Mouse (Mus musculus) gastrocnemius, postnatal 4 days (tissue): Measurements from ENCODE around the gene Gstp2. TPM values are rescaled to one million over a fixed set of nuclear protein-coding genes. Genes with fewer than 3 reads are reported as not detected.

ENCODE experiments used
- DNase-seq, 2 experiments: peaks; one replicate each; pipeline ENCODE4 v3.0.0; 2021 to 2022; ENCODE audit warnings: low spot score in 2 of 2, mixed read lengths in 2 of 2
- long read RNA-seq, 2 experiments: library from polyadenylated mRNA; stranded (forward); transcript quantifications; one replicate each; pipeline ENCODE4 v2.0.0; 2021
- total RNA-seq, 2 experiments: library from RNA; stranded (reverse); gene quantifications; 2 replicates each; pipeline ENCODE4 v1.2.3; 2021

Gstp2 gene
- 10 to 100 TPM; 40.2 to 49.5 TPM for total RNA-seq
- long read RNA-seq, experiment 1, transcript Gstp2-201 (7 exons, 797 nt) = major isoform, 19 of 21 reads
- long read RNA-seq, experiment 1, partial matches to known transcripts = 1 of 21 reads
- long read RNA-seq, experiment 1, other reads (novel, unspliced or antisense) = 1 of 21 reads
- long read RNA-seq, experiment 2, transcript Gstp2-201 (7 exons, 797 nt) = major isoform, 16 of 17 reads
- long read RNA-seq, experiment 2, partial matches to known transcripts = 0 of 17 reads
- long read RNA-seq, experiment 2, other reads (novel, unspliced or antisense) = 1 of 17 reads

DNA sequence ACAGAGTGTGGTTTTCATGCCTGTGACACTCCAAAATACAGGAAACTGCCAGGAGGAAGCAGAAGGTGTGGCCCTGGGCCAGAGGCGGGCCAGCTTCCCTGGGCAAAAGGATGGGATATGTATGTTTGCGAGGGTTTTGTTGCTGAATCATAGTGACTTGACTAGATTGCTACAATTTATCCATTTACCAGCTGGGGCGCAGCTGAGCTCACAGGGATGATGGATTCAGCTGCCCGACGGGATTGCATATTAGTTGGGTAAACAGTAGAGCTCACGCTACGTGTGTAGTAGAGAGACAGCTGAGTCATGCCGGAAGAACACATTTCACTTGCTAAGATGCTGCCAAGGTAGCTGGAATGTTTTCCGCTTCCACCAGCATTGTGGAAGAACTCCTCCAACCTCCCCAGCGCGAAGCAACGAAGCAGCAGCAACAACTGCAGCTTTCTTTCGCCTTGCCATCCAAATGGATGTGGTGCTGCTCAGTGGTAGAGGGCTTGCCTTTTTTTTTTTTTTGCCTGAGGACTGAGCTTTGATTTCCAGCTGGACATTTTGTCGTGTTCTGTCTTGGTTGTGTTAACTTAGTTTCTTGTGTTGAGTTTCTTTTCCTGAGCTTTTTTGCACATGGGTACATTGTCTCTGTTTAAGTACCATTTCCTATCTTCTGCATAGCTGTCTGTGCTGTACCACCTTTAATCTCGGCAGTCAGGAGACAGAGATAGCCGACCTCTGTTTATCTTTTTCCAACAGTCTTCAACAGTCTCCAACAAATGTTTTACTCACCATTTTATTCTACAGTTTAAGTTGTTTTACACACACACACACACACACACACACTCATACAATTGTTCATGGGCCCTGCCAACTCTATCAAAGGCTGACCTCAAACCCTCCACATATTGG, at the start of gene Gstp2:
Gene Gstp2, minus strand, starts transcription at position 58 of the 900 bp plus-strand sequence.
- peak in 1 of 2 experiments; percentile 73 for DNase-seq

GRCm38 (mm10) chr19:4094774-4095303, 49.0 kb upstream of the Gstp2 start:
- no peak for DNase-seq

DNA sequence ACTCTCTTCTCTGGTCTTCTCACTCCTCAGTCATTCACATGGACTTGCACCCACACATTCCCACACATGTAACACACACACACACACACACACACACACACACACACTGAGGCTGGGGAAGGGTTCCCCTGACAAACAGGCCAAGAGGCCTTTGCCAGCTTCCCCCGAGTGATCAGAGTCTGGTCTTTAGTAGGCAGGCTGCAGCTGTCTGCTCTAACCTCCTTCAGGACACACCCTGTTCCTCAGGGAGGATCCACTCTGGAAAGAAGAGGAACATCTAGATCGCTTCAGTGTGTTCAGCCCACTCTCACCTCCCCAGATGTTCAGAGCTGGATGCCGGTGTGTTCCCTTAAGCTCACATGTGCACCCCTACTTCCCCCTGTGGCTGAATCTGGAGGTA, 48.5 kb upstream of the Gstp2 start:
- no peak for DNase-seq

DNA sequence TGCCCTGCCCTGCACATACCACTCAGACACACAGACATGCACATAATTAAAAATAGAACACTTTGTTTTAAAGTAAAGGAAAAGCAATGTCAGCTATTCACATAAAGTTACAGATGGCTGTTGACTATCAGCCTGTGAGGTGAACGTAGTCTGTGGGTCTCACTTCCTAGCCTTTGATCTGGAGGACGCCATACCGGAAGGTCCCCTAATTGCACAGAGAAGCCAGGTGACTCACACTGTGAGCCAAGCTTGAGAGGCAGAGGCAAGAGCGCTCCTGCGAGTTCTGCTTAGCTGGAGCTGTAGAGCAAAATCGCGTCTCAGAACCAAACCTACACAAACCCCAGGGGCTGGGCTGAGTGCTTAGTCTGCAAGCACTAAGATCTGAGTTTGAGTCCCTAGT, 47.9 kb upstream of the Gstp2 start:
- DNase-seq = no peak

- no peak for DNase-seq
These were observed 46.9 kb upstream of the Gstp2 start for GRCm38 (mm10) chr19:4092750-4093149.

- no peak for DNase-seq
These were observed 45.6 kb upstream of the Gstp2 start for GRCm38 (mm10) chr19:4091383-4091782.

DNA sequence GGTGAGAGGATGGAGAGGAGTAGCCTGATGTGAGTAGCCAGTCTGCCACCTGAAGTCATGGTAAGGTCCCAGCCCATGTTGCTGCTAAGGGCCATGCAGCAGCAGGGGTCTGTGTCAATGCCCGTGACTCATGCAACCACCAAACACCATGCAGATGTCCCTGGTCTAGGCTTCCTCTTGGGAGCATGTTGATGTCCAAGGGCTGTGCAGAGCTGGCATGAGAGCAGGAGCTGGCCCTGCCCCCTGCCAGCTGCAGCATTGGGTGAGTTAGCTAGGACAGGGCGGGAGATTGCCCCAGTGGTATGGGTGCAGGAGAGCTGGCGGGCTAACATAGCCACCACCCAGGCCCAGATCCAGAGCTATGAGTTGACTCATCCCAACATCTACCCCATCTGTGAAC, 44.6 kb upstream of the Gstp2 start:
- DNase-seq = no peak

GRCm38 (mm10) chr19:4089128-4089527, 43.3 kb upstream of the Gstp2 start:
- DNase-seq = no peak

DNA sequence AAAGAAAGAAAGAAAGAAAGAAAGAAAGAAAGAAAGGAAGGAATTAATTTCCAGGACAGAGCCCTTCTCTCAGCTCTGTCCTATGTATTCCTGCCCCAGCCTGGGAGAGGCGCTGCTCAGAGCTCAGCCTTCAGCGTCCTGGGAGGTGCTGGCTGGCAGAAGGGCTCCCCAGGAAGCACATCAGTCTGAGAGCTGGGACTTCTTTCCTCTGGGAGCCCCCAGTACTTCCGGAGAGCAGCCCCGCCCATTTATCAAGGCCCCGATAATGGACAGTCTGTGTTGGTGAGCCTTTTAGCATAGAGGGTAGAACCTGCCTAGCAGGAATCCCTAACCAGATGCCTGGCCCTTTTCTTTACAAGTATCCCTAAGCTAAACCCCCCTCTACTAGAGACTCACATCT, 42.3 kb upstream of the Gstp2 start:
- DNase-seq = no peak

GRCm38 (mm10) chr19:4087090-4087489, 41.3 kb upstream of the Gstp2 start:
- DNase-seq = no peak

GRCm38 (mm10) chr19:4086156-4086555, 40.3 kb upstream of the Gstp2 start:
- no peak for DNase-seq

DNA sequence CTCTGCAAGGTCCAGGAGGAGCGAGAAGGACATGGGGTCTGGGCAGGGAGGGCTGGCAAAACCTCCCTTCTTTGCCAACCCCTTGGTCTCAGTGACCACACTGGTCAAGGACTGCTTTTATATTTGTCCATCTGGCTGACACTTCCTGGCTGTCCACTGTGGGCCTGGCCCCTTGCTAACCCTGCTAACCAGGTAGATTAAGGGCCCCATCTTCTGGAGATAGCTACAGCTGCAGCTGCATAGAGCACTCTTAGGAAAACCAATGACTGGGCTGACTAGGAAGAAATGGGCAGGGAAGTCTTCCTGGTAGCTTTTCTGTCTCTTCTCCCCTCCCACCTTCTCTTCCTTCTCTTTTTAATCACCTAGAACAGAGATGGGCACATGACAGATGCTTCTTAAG, 39.2 kb upstream of the Gstp2 start:
- DNase-seq = no peak

GRCm38 (mm10) chr19:4083826-4084225, 38.0 kb upstream of the Gstp2 start:
- no peak for DNase-seq

DNA sequence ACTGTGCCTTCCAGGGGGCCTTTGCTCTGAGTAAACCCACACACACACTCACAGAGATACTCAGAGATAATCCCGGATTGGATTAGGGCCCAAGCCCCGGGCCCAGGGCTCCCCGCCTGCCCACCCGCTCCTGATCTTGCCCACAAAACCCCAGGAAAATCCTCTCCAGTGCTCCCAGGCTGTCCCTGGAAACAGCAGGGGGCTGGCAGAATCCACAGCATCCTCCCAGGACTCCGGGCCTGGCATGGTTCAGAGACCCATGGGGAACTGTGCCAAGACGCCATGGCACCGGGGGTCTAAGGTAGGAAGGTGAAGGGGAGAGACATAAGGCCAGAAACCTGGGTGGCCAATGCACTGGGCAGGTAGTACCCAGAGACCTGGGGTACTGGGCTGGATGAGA, 37.5 kb upstream of the Gstp2 start:
- DNase-seq = no peak

DNA sequence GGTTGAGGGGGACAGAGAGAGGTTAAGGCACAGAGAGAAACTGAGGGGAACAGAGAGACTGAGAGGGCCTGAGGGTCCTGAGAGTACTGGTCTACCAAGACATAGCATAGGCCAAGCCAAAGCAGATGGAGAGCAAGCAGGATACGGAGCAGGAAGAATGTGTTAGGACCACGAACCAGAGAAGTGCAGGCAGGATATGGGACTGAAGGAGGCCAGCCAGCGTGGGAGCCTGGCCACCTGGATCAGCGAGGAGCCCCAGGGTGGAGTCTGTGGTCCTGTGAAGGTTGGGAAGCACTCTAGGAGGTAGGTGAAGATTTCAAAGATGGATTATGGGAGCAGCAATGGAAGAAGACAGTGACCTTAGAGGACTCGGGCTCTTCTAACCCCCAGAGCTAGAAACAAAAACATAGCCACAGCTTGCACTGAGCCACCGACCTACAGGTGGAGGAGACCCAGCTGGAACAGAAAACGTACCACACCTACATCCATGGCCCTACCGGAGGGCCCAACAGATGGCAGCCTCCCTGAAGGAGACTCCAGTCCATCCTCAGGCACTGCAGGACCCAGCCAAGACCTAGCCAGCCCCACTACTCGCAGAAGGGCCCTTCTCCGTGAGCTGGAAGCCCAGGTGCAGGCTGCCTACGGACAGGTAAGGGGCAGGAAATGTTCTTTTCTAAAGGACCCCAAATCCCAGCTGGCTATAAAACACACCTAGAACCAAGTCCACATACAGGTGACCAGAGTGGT, 36.6 kb upstream of the Gstp2 start:
- no peak for DNase-seq

- no peak for DNase-seq
These were observed 35.6 kb upstream of the Gstp2 start, which contains the start of gene Cabp2 for GRCm38 (mm10) chr19:4081394-4081793. Gene Cabp2 (plus strand): TSS chr19:4081578.

- DNase-seq = peak in 1 of 2 experiments; percentile 6
These were observed 34.7 kb upstream of the Gstp2 start for GRCm38 (mm10) chr19:4080511-4081009.

- no peak for DNase-seq
These were observed 33.8 kb upstream of the Gstp2 start for GRCm38 (mm10) chr19:4079594-4079993.

DNA sequence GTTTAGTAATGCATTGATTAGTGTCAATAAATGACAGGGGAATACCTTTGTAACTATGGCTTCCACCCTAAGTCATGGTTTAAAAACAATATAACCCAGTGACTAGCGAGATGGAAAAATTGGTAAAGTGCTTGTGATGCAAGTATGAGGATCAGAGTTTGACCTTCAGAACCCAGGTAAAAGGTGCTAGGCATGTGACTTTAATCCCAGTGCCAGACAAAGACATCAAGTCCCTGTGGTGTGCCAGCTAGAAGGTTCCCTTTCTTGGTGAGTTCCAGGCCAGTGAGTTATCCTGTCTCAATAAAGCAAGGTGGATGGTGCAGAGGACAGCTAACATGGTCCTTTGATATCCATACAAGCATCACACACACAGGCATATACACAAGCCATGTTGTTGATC, 29.7 kb upstream of the Gstp2 start:
- no peak for DNase-seq

DNA sequence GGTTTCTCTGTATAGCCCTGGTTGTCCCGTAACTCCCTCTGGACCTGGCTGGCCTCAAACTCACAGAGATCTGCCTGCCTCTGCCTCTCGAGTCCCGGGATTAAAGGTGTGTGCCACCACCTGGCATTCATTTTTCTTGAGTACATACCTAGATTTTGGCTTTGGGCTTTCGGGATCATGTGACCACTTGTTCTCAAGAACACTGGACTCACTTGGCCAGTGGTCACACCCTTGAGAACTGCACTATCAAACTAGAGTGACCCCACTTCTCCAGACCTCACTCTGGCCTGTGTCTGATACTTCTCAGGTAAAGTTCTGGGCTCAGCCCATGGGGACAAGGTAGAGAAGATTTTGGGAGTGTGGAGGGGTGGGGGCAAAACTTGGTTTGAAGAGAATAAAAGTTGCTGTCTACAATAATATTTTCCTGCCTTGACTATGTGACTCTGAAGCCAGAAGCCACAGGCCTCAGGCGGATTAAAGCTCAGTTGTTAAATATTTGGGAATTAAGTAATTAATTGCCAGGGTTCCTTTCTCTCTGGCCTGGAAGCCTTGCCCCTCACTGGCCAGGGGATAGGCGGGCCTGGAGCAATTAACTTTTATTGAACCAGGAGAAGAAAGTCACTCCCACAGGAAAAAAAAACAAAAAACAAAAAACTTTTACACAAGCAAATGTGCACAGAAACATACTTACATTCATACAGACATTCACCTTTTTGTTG, 27.0 kb upstream of the Gstp2 start:
- no peak for DNase-seq

- DNase-seq = no peak
These were observed 25.6 kb upstream of the Gstp2 start for GRCm38 (mm10) chr19:4071406-4071805.
